Mouse (Mus musculus) hindbrain, postnatal 0 days (tissue): ENCODE results near the gene Glcci1. TPM values are rescaled to one million over a fixed set of nuclear protein-coding genes. Genes with fewer than 3 reads are reported as not detected.

Experiments
- ATAC-seq: fragments of 200-750 bp; cut with Nextera tagmentation; 2 replicates; pipeline ENCODE4 v1.8.0; 2017; ENCODE audit warnings: mild to moderate bottlenecking, moderate TSS enrichment, moderate library complexity
- DNase-seq: peaks from one replicate; pipeline ENCODE4 v3.0.0-alpha.2; 2015; ENCODE audit warnings: low spot score
- H3K27ac ChIP-seq: fragments of 300-500 bp; sonication (generic); 2 replicates; pipeline ENCODE4 v1.5.1; 2014; ENCODE audit warnings: mild to moderate bottlenecking
- H3K27me3 ChIP-seq: fragments of 300-500 bp; sonication (generic); 2 replicates; pipeline ENCODE4 v1.6.1; 2014; ENCODE audit warnings: low read length, mixed read lengths; ENCODE audit not compliant: insufficient read depth
- H3K36me3 ChIP-seq: fragments of 300-500 bp; sonication (generic); 2 replicates; pipeline ENCODE4 v1.6.1; 2014; ENCODE audit warnings: low read length, mixed read lengths; ENCODE audit not compliant: insufficient read depth
- H3K4me1 ChIP-seq: fragments of 300-500 bp; sonication (generic); 2 replicates; pipeline ENCODE4 v1.6.1; 2014; ENCODE audit warnings: antibody characterized with exemption, low read length, mixed read lengths; ENCODE audit not compliant: insufficient read depth
- H3K4me2 ChIP-seq: fragments of 300-500 bp; sonication (generic); 2 replicates; pipeline ENCODE4 v1.6.1; 2014; ENCODE audit warnings: low read depth, mild to moderate bottlenecking, low read length, moderate library complexity, mixed read lengths
- H3K4me3 ChIP-seq: fragments of 300-500 bp; sonication (generic); 2 replicates; pipeline ENCODE4 v1.5.1; 2014; ENCODE audit warnings: low read length
- H3K9ac ChIP-seq: fragments of 300-500 bp; sonication (generic); replicated peaks from 2 replicates; pipeline ENCODE4 v1.6.1; 2014; ENCODE audit warnings: mild to moderate bottlenecking, low read length, moderate library complexity, mixed read lengths
- H3K9me3 ChIP-seq: fragments of 300-500 bp; sonication (generic); 2 replicates; pipeline ENCODE4 v1.6.1; 2016; ENCODE audit warnings: low read length, mixed read lengths
- CTCF ChIP-seq: IDR thresholded peaks from 2 replicates; pipeline ENCODE4 v1.5.1; 2016; ENCODE audit warnings: antibody characterized with exemption, control low read depth, low read depth
- WGBS: fragments of 180-500 bp; shearing (Covaris S2); extraction: QIAGEN DNeasy Blood & Tissue Kit; methylation state at CpG from one replicate; pipeline ENCODE4 v1.1.7; 2014; 5-methylcytosine and 5-hydroxymethylcytosine counted together
- polyA plus RNA-seq: library from polyadenylated mRNA; unstranded; fragments of >200 nt; fragmentation: Nextera tagmentation; extraction: Ambion mirVana; gene quantifications from 2 replicates; pipeline ENCODE4 v1.2.1, GENCODE M21; 2015
- total RNA-seq: library from RNA; depleted of rRNA; stranded (reverse); fragments of >200 nt; gene quantifications from 2 replicates; pipeline ENCODE4 v1.2.3, GENCODE M21; 2014; rRNA removed

The Glcci1 gene
- total RNA-seq (23.1 and 32.2 TPM in 2 replicates), polyA plus RNA-seq (5.8 and 6.9 TPM in 2 replicates)

- peak within 1 kb of the TSS; percentile 90 for H3K9ac ChIP-seq
- peak within 1 kb of the TSS; percentile 68 for H3K4me2 ChIP-seq
- H3K27me3 ChIP-seq = no peaks in the 10 kb centered on the region
- no peaks in the 10 kb centered on the region for H3K36me3 ChIP-seq
- peak within 1 kb of the TSS; percentile 98 for H3K27ac ChIP-seq
- no peak for TF ChIP-seq CTCF
- H3K9me3 ChIP-seq = no peaks in the 10 kb centered on the region
- under 1% methylated on average over 28 of the region's 69 CpGs for WGBS
- H3K4me1 ChIP-seq = peaks cover 5% of the 10 kb centered on the region; the same call in 1 of the 2 replicates
- ATAC-seq = peak; percentile 84
- peak within 1 kb of the TSS; percentile 95 for H3K4me3 ChIP-seq
- peak; percentile 90 for DNase-seq
These were observed at the start of gene Glcci1 for GRCm38 (mm10) chr6:8509551-8509950. Gene Glcci1 (plus strand): TSS chr6:8509600.

DNA sequence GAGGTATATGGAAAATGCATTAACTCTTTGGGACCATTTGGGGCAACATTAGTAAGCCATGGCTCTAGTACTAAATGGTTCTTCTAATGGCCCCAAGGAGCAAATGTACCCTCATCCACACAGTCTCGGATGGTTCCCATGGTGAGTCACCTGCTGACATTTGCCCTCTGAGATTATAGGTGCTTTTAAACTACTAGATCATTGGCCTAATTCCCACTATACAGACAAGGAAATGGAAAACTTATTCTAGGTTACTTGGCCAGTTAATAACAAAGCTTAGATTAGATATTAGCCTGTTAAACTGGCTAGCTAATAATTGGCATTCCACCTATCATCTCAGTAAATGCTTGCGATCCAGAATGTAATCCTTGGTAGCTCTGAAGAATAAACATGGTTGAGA, 47.0 kb upstream of the Glcci1 start:
- Histone ChIP-seq H3K9ac (no peak overlapping the region), H3K27ac (no peak overlapping the region), H3K4me3 (no peak overlapping the region), H3K9me3 (no peaks in the 10 kb centered on the region), H3K4me2 (no peak overlapping the region), H3K36me3 (no peaks in the 10 kb centered on the region), H3K27me3 (no peaks in the 10 kb centered on the region), H3K4me1 (no peaks in the 10 kb centered on the region)
- DNase-seq = no peak
- TF ChIP-seq CTCF = no peak
- WGBS = 95% methylated on average over 2 of the region's 2 CpGs
- ATAC-seq = no peak

- Histone ChIP-seq H3K27ac (no peak overlapping the region), H3K4me3 (no peak overlapping the region), H3K9ac (no peak overlapping the region), H3K4me2 (no peak overlapping the region), H3K9me3 (no peaks in the 10 kb centered on the region), H3K4me1 (no peaks in the 10 kb centered on the region), H3K36me3 (no peaks in the 10 kb centered on the region), H3K27me3 (no peaks in the 10 kb centered on the region)
- ATAC-seq (no peak), DNase-seq (no peak)
- no peak for TF ChIP-seq CTCF
- WGBS = 89% methylated on average over 1 of the region's 1 CpGs
These were observed 44.0 kb upstream of the Glcci1 start for GRCm38 (mm10) chr6:8465388-8465787.

DNA sequence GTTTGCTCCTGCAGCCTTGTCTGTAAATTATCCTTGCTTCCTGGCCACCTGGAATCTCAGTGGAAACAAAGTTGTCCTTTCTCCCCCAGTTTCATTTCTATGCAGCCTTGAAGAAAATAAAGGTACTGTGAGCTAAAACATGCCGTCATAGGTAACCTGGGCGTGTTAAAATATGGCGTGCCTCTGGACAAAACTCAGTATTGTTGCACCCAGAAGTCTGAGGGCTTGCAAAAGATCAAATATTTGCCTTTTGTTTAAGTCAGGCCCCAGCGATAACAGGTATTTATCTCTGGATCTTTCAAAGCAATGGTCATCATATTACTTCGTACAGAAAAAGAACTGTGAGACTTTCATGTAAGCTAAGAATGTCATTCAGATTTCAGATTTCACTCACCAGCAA, 43.4 kb upstream of the Glcci1 start:
- H3K36me3 ChIP-seq = no peaks in the 10 kb centered on the region
- H3K4me3 ChIP-seq = no peak overlapping the region
- DNase-seq = no peak
- no peak overlapping the region for H3K9ac ChIP-seq
- H3K27ac ChIP-seq = no peak overlapping the region
- no peaks in the 10 kb centered on the region for H3K27me3 ChIP-seq
- H3K4me1 ChIP-seq = no peaks in the 10 kb centered on the region
- H3K4me2 ChIP-seq = no peak overlapping the region
- ATAC-seq = no peak
- 91% methylated on average over 5 of the region's 5 CpGs for WGBS
- H3K9me3 ChIP-seq = no peaks in the 10 kb centered on the region
- TF ChIP-seq CTCF = no peak

DNA sequence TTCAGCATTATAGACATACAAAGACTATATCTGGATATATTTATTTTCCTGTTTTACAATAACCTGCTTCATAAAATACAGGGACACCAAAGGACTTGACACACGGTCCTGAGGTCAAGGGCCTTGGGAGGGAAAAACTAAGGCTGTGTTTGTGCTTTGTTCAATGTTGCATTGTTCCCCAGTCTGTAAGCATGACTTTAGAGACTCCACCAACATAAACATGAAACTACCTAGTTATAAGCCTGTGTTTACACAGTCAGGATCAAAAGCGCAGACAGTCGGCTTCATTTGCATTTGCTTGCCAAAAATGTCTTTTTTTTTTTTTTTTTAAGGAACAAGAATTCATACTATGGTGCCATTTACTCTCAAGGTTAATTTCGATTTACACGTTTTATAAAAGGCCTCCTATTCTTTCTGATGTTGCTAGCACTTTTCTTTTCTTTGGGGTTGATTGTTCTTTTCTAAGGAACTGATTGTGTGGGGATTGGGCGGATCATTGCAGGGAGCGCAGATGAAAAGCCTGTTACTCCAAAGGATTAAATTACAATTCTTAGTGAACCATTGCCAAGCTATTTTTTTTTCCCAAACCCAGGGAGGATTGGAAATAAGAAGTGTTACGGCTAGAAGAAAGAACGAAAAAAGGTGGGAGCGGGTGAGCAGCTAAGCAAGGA, 41.6 kb upstream of the Glcci1 start:
- Histone ChIP-seq H3K4me3 (no peak overlapping the region), H3K4me1 (no peaks in the 10 kb centered on the region), H3K27me3 (no peaks in the 10 kb centered on the region), H3K9ac (no peak overlapping the region), H3K9me3 (no peaks in the 10 kb centered on the region), H3K4me2 (no peak overlapping the region), H3K36me3 (no peaks in the 10 kb centered on the region), H3K27ac (no peak overlapping the region; the same call in 1 of the 2 replicates)
- WGBS = 39% methylated on average over 10 of the region's 10 CpGs
- ATAC-seq (no peak), DNase-seq (peak; percentile 25)
- TF ChIP-seq CTCF = no peak

GRCm38 (mm10) chr6:8469918-8470317, 39.5 kb upstream of the Glcci1 start:
- DNase-seq (no peak), ATAC-seq (no peak)
- no peaks in the 10 kb centered on the region for H3K36me3 ChIP-seq
- H3K27me3 ChIP-seq = no peaks in the 10 kb centered on the region
- H3K4me2 ChIP-seq = no peak overlapping the region
- no peak overlapping the region for H3K27ac ChIP-seq
- no peak for TF ChIP-seq CTCF
- H3K4me1 ChIP-seq = no peaks in the 10 kb centered on the region
- H3K9me3 ChIP-seq = no peaks in the 10 kb centered on the region
- WGBS = 97% methylated on average over 3 of the region's 3 CpGs
- no peak overlapping the region for H3K4me3 ChIP-seq
- H3K9ac ChIP-seq = no peak overlapping the region

DNA sequence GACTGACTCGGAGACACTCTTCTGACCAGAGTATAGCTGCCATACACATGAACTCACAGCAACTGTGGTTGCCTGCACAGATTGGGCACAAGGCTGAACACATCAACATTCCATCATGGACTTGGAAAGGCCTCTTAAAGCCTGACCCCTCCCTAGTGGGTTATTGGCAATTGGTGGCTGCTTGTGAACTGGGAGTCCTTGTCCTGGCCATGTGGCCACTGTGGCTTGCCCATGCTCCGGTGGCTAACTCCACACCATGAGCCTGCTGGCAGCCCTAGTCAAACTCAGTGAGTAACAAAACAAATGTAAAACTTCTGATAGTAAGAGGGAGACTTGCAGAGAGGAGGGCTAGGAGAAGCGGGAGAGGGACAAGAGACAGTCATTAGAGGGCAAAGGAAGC, 37.3 kb upstream of the Glcci1 start:
- no peaks in the 10 kb centered on the region for H3K9me3 ChIP-seq
- no peaks in the 10 kb centered on the region for H3K36me3 ChIP-seq
- H3K4me3 ChIP-seq = no peak overlapping the region
- H3K27ac ChIP-seq = no peak overlapping the region
- H3K27me3 ChIP-seq = no peaks in the 10 kb centered on the region
- no peak for DNase-seq
- H3K9ac ChIP-seq = no peak overlapping the region
- ATAC-seq = no peak
- no peak for TF ChIP-seq CTCF
- 84% methylated on average over 3 of the region's 3 CpGs for WGBS
- no peak overlapping the region for H3K4me2 ChIP-seq
- no peaks in the 10 kb centered on the region for H3K4me1 ChIP-seq
